In genomic region chr3:101615856-101616255, GRCm38 (mm10) we compare ENCODE assay signal across 21 mouse cellular contexts.
"Had no signal": no experiment of that assay in that cellular context is flagged by ENCODE, and none has a peak within 500 bp of the region (broad histone marks: within the 10 kb centered on the region; RNA-seq: fewer than 3 reads in every experiment).

No protein-coding gene starts in this region.

- H3K4me3 ChIP-seq: limb, embryonic 10.5 days; limb, embryonic 13.5 days; liver, embryonic 12.5 days; liver, embryonic 15.5 days; lung, embryonic 15.5 days; neural tube, embryonic 12.5 days; neural tube, embryonic 15.5 days had no signal

- DNase-seq: kidney, adult 9 months; kidney, postnatal 14 days; kidney, postnatal 4 days; layer of hippocampus, adult 9-11 months; liver; lung, postnatal 10 days; midbrain, embryonic 14.5 days; right cerebral cortex, adult 18-20 months; right cerebral cortex, postnatal 14 days; thymus, adult 18-20 months; thymus, postnatal 36 days had no signal

- H3K9ac ChIP-seq: limb, embryonic 13.5 days; liver, embryonic 12.5 days; liver, embryonic 15.5 days; lung, embryonic 15.5 days; neural tube, embryonic 12.5 days; neural tube, embryonic 15.5 days had no signal

- H3K9me3 ChIP-seq: limb, embryonic 10.5 days; liver, embryonic 12.5 days; liver, embryonic 15.5 days; lung, embryonic 15.5 days; neural tube, embryonic 12.5 days; neural tube, embryonic 15.5 days had no signal

- H3K4me2 ChIP-seq: limb, embryonic 13.5 days; liver, embryonic 12.5 days; liver, embryonic 15.5 days; lung, embryonic 15.5 days; midbrain, embryonic 11.5 days; neural tube, embryonic 12.5 days; neural tube, embryonic 15.5 days had no signal

- ATAC-seq: intestine, postnatal 0 days; liver, embryonic 12.5 days had no signal

- H3K27ac ChIP-seq: limb, embryonic 10.5 days; limb, embryonic 13.5 days; liver, embryonic 12.5 days; liver, embryonic 15.5 days; lung, embryonic 15.5 days; macrophage; neural tube, embryonic 12.5 days; neural tube, embryonic 15.5 days had no signal

- H3K36me3 ChIP-seq: limb, embryonic 10.5 days; limb, embryonic 13.5 days; liver, embryonic 12.5 days; liver, embryonic 15.5 days; lung, embryonic 15.5 days; neural tube, embryonic 12.5 days; neural tube, embryonic 15.5 days had no signal

- H3K4me1 ChIP-seq: liver, embryonic 12.5 days; liver, embryonic 15.5 days had no signal

- H3K27me3 ChIP-seq: limb, embryonic 13.5 days; liver, embryonic 15.5 days; lung, embryonic 15.5 days; neural tube, embryonic 12.5 days; neural tube, embryonic 15.5 days had no signal
